ENCODE assay signal across 10 mouse cellular contexts in the genomic region with DNA sequence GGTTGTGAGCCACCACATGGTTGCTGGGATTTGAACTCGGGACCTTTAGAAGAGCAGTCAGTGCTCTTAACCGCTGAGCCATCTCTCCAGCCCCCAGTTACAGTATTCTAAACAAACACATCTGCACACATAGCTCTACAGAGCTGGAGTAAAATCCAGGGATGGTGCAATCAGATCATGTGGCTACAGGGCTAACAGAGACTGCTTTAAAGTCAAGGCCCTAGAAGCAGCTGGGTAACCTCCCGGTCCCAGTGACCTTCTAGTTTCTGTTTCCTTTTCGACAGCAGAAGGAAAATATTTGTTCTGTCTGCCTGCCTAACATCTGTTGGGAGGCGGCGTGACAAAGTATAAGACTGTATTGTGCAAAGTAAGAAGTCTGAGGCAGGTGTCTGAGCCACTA. TPM values are rescaled to one million over a fixed set of nuclear protein-coding genes. Genes with fewer than 3 reads are reported as not detected.
A peak's percentile ranks its signal among the peaks of the same experiment; 100 is the strongest.
DNase-seq lines count a peak whose midpoint lies in the region; ATAC-seq and TF ChIP-seq lines count a peak whose summit lies in the region.
"Had no signal": no experiment of that assay in that cellular context is flagged by ENCODE, and none has a peak within 500 bp of the region (broad histone marks: within the 10 kb centered on the region; RNA-seq: fewer than 3 reads in every experiment).

No protein-coding gene starts in this region.

- no peak overlapping the region for H3K4me3 ChIP-seq in lung, postnatal 0 days (ENCODE audit: low read depth, low read length)
- no peak overlapping the region for H3K4me3 ChIP-seq in lung, adult 2 months (replicated peaks; ENCODE audit: extremely low read depth, low read depth, low read length)
- no peak overlapping the region for H3K4me3 ChIP-seq in small intestine, adult 2 months (ENCODE audit: low read depth, low read length)
- H3K4me3 ChIP-seq: left cerebral cortex, adult 2 months had no signal

- no peaks in the 10 kb centered on the region for H3K27me3 ChIP-seq in lung, postnatal 0 days (replicated peaks; ENCODE audit: insufficient read depth, low read length)
- H3K27me3 ChIP-seq in small intestine, adult 2 months (ENCODE audit: control insufficient read depth, insufficient read depth, low read length) = no peaks in the 10 kb centered on the region
- H3K27me3 ChIP-seq: Patski had no signal

- peak; percentile 69 for ATAC-seq in lung, postnatal 0 days
- peak; percentile 44 for ATAC-seq in granulocyte monocyte progenitor cell, adult 5-6 weeks (replicated peaks; ENCODE audit: poor library complexity, severe bottlenecking)
- ATAC-seq: Patski had no signal

- H3K9me3 ChIP-seq in lung, postnatal 0 days (ENCODE audit: low read length) = no peaks in the 10 kb centered on the region

- no peak overlapping the region for H3K9ac ChIP-seq in lung, postnatal 0 days (replicated peaks; ENCODE audit: low read depth)

- H3K4me2 ChIP-seq in lung, postnatal 0 days (replicated peaks; ENCODE audit: low read depth, low read length) = no peak overlapping the region

- H3K36me3 ChIP-seq in lung, postnatal 0 days (ENCODE audit: insufficient read depth, low read length) = peaks cover 34% of the 10 kb centered on the region; the same call in 1 of the 2 replicates
- peaks cover 57% of the 10 kb centered on the region for H3K36me3 ChIP-seq in small intestine, adult 2 months (ENCODE audit: control insufficient read depth, insufficient read depth, low read length)

- no peak for TF ChIP-seq POLR2A in lung, adult 2 months (IDR thresholded peaks at IDR 0.05; ENCODE audit: borderline replicate concordance, extremely low read depth, low read depth, low read length)
- no peak for TF ChIP-seq POLR2A in small intestine, adult 2 months (IDR thresholded peaks at IDR 0.05; ENCODE audit: low read depth, low read length)

- peak; percentile 40 for DNase-seq in lung, postnatal 0 days (ENCODE audit: low spot score)
- DNase-seq in lung, adult 2 months = no peak
- DNase-seq in adrenal gland, adult 2 months = peak; percentile 84
- DNase-seq in layer of hippocampus, adult 9-10 months (ENCODE audit: low spot score) = no peak
- DNase-seq in embryo, embryonic 11 days = no peak
- DNase-seq: gastrocnemius, postnatal 10 days had no signal

- H3K27ac ChIP-seq in lung, postnatal 0 days (ENCODE audit: low read length) = no peak overlapping the region
- H3K27ac ChIP-seq in small intestine, adult 2 months (ENCODE audit: insufficient read depth, low read depth, low read length) = 0 out of 2 replicates have a peak overlapping the region, but pooled peaks have one; percentile 5
- H3K27ac ChIP-seq: left cerebral cortex, adult 2 months had no signal

- 68% methylated on average over 6 of the region's 6 CpGs for WGBS in lung, postnatal 0 days
- 52% methylated on average over 6 of the region's 6 CpGs for WGBS in lung, adult 2 months
- WGBS in small intestine, adult 2 months = 32% methylated on average over 6 of the region's 6 CpGs

- no peak for TF ChIP-seq EP300 in lung, postnatal 0 days (IDR thresholded peaks at IDR 0.05)

- no peaks in the 10 kb centered on the region for H3K4me1 ChIP-seq in lung, postnatal 0 days (ENCODE audit: insufficient read depth, low read depth, low read length)
- peaks cover 6% of the 10 kb centered on the region; the same call in 1 of the 2 replicates for H3K4me1 ChIP-seq in lung, adult 2 months (ENCODE audit: control insufficient read depth, insufficient read depth, low read length)
- H3K4me1 ChIP-seq in small intestine, adult 2 months (ENCODE audit: control insufficient read depth, insufficient read depth, insufficient read length, low read length) = peaks cover 17% of the 10 kb centered on the region; the same call in 1 of the 2 replicates

- no peak for TF ChIP-seq CTCF in lung, postnatal 0 days (IDR thresholded peaks at IDR 0.05)
- TF ChIP-seq CTCF in lung, adult 2 months (IDR thresholded peaks at IDR 0.05; ENCODE audit: insufficient read depth, low read length) = no peak
- no peak for TF ChIP-seq CTCF in small intestine, adult 2 months (IDR thresholded peaks at IDR 0.05; ENCODE audit: extremely low read depth, insufficient read length, insufficient replicate concordance, low read depth, low read length)

RNA-seq across cellular contexts. Expression of a gene that starts 16.5 kb away (rescaled TPM):
- 18.1 TPM in 2 replicates for polyA plus RNA-seq in lung, postnatal 0 days (2015; fragmentation: Nextera tagmentation; extraction: Ambion mirVana)
- polyA plus RNA-seq in lung, adult 2 months (2012; rRNA removed) = 22.3 and 24.6 TPM in 2 replicates
- 10 to 100 TPM; 48.8 to 67.8 TPM for total RNA-seq in adrenal gland, adult 2 months (2021)
- polyA plus RNA-seq in adrenal gland, adult 2 months (2012; rRNA removed) = 26.2 and 32.0 TPM in 2 replicates
- total RNA-seq in granulocyte monocyte progenitor cell, adult 5-6 weeks (2014; fragmentation: Nextera tagmentation) = 46.8 and 48.4 TPM in 2 replicates
- 47.6 and 53.1 TPM in 2 replicates for total RNA-seq in granulocyte monocyte progenitor cell, adult 5-6 weeks (2017)
- polyA plus RNA-seq in small intestine, adult 2 months (2012; rRNA removed) = 14.9 and 34.7 TPM in 2 replicates

RNA-seq across cellular contexts. Expression of a gene that starts 38.9 kb away (rescaled TPM):
- 2.1 and 2.6 TPM in 2 replicates for polyA plus RNA-seq in lung, postnatal 0 days (2015; fragmentation: Nextera tagmentation; extraction: Ambion mirVana)
- polyA plus RNA-seq in lung, adult 2 months (2012; rRNA removed) = 3.2 and 4.4 TPM in 2 replicates
- 1 to 10 TPM; 2.2 to 3.1 TPM for total RNA-seq in adrenal gland, adult 2 months (2021)
- polyA plus RNA-seq in adrenal gland, adult 2 months (2012; rRNA removed) = 2.4 and 3.2 TPM in 2 replicates
- total RNA-seq in granulocyte monocyte progenitor cell, adult 5-6 weeks (2014; fragmentation: Nextera tagmentation) = 19.3 and 23.8 TPM in 2 replicates
- 4.1 and 5.1 TPM in 2 replicates for total RNA-seq in granulocyte monocyte progenitor cell, adult 5-6 weeks (2017)
- polyA plus RNA-seq in small intestine, adult 2 months (2012; rRNA removed) = 0.80 and 1.3 TPM in 2 replicates

RNA-seq across cellular contexts. Expression of a gene that starts 43.3 kb away (rescaled TPM):
- polyA plus RNA-seq in lung, postnatal 0 days (2015; fragmentation: Nextera tagmentation; extraction: Ambion mirVana) = 2.3 and 2.9 TPM in 2 replicates
- polyA plus RNA-seq in lung, adult 2 months (2012; rRNA removed) = 1.3 and 1.9 TPM in 2 replicates
- total RNA-seq in adrenal gland, adult 2 months (2021) = 1 to 10 TPM; 2.8 to 5.7 TPM
- polyA plus RNA-seq in adrenal gland, adult 2 months (2012; rRNA removed) = 0.39 and 0.52 TPM in 2 replicates
- total RNA-seq in granulocyte monocyte progenitor cell, adult 5-6 weeks (2014; fragmentation: Nextera tagmentation) = 0.79 TPM in 1 of 2 replicates, not detected in the other
- total RNA-seq in granulocyte monocyte progenitor cell, adult 5-6 weeks (2017) = 0.90 and 1.7 TPM in 2 replicates
- polyA plus RNA-seq in small intestine, adult 2 months (2012; rRNA removed) = 0.08 and 0.13 TPM in 2 replicates

Comparison
In these comparisons a context has a peak if more than half of its experiments do, and no peak if none do; other contexts are left out.
1. DNase-seq: peak in lung, postnatal 0 days (single experiment) and adrenal gland, adult 2 months (single experiment); none in lung, adult 2 months (single experiment), layer of hippocampus, adult 9-10 months (single experiment) and embryo, embryonic 11 days (single experiment).